Mouse (Mus musculus) stomach, embryonic 16.5 days (tissue): ENCODE measurements around the gene Tomm7. TPM values are rescaled to one million over a fixed set of nuclear protein-coding genes. Genes with fewer than 3 reads are reported as not detected.

ENCODE experiments used
- ATAC-seq: fragments of 200-750 bp; cut with Nextera tagmentation; 2 replicates; pipeline ENCODE4 v1.8.0; 2017; ENCODE audit warnings: moderate number of reproducible peaks, moderate TSS enrichment; ENCODE audit not compliant: insufficient read depth, low FRiP score
- H3K27ac ChIP-seq: fragments of 300-500 bp; sonication (generic); 2 replicates; pipeline ENCODE4 v1.5.1; 2014; ENCODE audit warnings: low read length
- H3K27me3 ChIP-seq: fragments of 300-500 bp; sonication (generic); 2 replicates; pipeline ENCODE4 v1.6.1; 2014; ENCODE audit warnings: low read length, control low read depth, mixed read lengths; ENCODE audit not compliant: control insufficient read depth, insufficient read depth
- H3K36me3 ChIP-seq: fragments of 300-500 bp; sonication (generic); 2 replicates; pipeline ENCODE4 v1.6.1; 2014; ENCODE audit warnings: low read length; ENCODE audit not compliant: control insufficient read depth, insufficient read depth
- H3K4me1 ChIP-seq: fragments of 300-500 bp; sonication (generic); 2 replicates; pipeline ENCODE4 v1.6.1; 2014; ENCODE audit warnings: low read length, control low read depth, mixed read lengths; ENCODE audit not compliant: control insufficient read depth, insufficient read depth
- H3K4me2 ChIP-seq: fragments of 300-500 bp; sonication (generic); 2 replicates; pipeline ENCODE4 v1.6.1; 2014; ENCODE audit warnings: low read depth, low read length, mixed read lengths
- H3K4me3 ChIP-seq: fragments of 300-500 bp; sonication (generic); replicated peaks from 2 replicates; pipeline ENCODE4 v1.5.1; 2014; ENCODE audit warnings: mild to moderate bottlenecking, low read length
- H3K9ac ChIP-seq: fragments of 300-500 bp; sonication (generic); 2 replicates; pipeline ENCODE4 v1.6.1; 2014; ENCODE audit warnings: low read length
- H3K9me3 ChIP-seq: fragments of 300-500 bp; sonication (generic); replicated peaks from 2 replicates; pipeline ENCODE4 v1.6.1; 2016; ENCODE audit warnings: low read length, control low read depth; ENCODE audit not compliant: control insufficient read depth
- WGBS: fragments of 180-500 bp; shearing (Covaris S2); extraction: QIAGEN DNeasy Blood & Tissue Kit; methylation state at CpG from one replicate; pipeline ENCODE4 v1.1.7; 2014; 5-methylcytosine and 5-hydroxymethylcytosine counted together
- polyA plus RNA-seq: library from polyadenylated mRNA; unstranded; fragments of >200 nt; fragmentation: Nextera tagmentation; extraction: Ambion mirVana; gene quantifications from 2 replicates; pipeline ENCODE4 v1.2.1, GENCODE M21; 2015

Gene Tomm7
- polyA plus RNA-seq, 1 experiment from 2014 or later, result 120 TPM

- Histone ChIP-seq H3K4me3 (no peak overlapping the region), H3K27ac (no peak overlapping the region; the same call in 1 of the 2 replicates), H3K4me2 (no peak overlapping the region), H3K36me3 (no peaks in the 10 kb centered on the region), H3K9me3 (no peaks in the 10 kb centered on the region), H3K4me1 (peaks cover 6% of the 10 kb centered on the region), H3K9ac (no peak overlapping the region), H3K27me3 (no peaks in the 10 kb centered on the region)
- 80% methylated on average over 4 of the region's 4 CpGs for WGBS
- ATAC-seq, result peak; percentile 48; the same call in 1 of the 2 replicates
Measured at GRCm38 (mm10) chr5:23789078-23789612, 54.8 kb downstream of the Tomm7 start.

Other genes starting within 250 kb of the Tomm7 start
- 33.9 and 36.2 TPM in 2 replicates for gene Srpk2, start 159.5 kb downstream of the Tomm7 start, polyA plus RNA-seq
- 31.0 and 31.3 TPM in 2 replicates for gene Pus7, start 60.5 kb downstream of the Tomm7 start, polyA plus RNA-seq
- 39.3 and 41.0 TPM in 2 replicates for gene Rint1, start 56.5 kb downstream of the Tomm7 start, polyA plus RNA-seq
- 15.7 and 19.1 TPM in 2 replicates for gene Fam126a, start 186.5 kb upstream of the Tomm7 start, polyA plus RNA-seq